Mouse (Mus musculus): ENCODE measurements around the gene Olfr30. TPM values are rescaled to one million over a fixed set of nuclear protein-coding genes. Genes with fewer than 3 reads are reported as not detected.

The Olfr30 gene
- polyA plus RNA-seq, 1 experiment from 2014 or later, result not detected

DNA sequence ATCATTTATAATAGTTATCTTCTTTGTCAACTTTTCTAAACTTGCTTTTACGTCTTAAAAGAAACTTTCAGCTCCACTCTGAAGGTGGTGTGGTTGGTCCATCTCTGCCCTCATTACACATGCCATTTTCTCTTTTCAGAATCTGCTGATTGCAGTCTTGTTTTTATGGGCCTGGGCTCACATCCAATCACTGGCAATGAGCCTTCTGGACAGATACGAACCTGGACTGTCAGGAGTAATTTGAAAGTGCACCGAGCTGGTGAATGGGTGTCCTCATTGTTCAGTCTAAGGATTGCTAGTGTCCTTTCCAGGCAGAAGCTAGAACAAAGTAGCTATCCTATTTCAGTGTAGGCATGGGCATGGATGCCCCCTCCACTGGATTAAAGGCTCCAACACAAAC, 54.0 kb downstream of the Olfr30 start:
- 83% methylated on average over 3 of the region's 3 CpGs for WGBS
- ATAC-seq (ENCODE audit: insufficient number of reproducible peaks, insufficient read depth, low FRiP score, low TSS enrichment), result no peak
- no peaks in the 10 kb centered on the region for H3K27me3 ChIP-seq
- no peak overlapping the region for H3K4me3 ChIP-seq
- H3K36me3 ChIP-seq, result no peaks in the 10 kb centered on the region
- H3K27ac ChIP-seq, result no peak overlapping the region
- no peak overlapping the region for H3K9ac ChIP-seq
- no peak overlapping the region for H3K4me2 ChIP-seq (replicated peaks)
- H3K9me3 ChIP-seq, result no peaks in the 10 kb centered on the region
- no peaks in the 10 kb centered on the region for H3K4me1 ChIP-seq

Other genes with a start within 250 kb of the Olfr30 start
- 0.08 TPM in 1 of 2 replicates, not detected in the other for gene 4930438A08Rik, start 187.5 kb downstream of the Olfr30 start, polyA plus RNA-seq (2016; fragmentation: Nextera tagmentation; extraction: Ambion mirVana)
- 27.4 and 29.7 TPM in 2 replicates for gene Zfp692, start 155.2 kb downstream of the Olfr30 start, polyA plus RNA-seq (2016; fragmentation: Nextera tagmentation; extraction: Ambion mirVana)
- gene Zfp672, start 131.9 kb downstream of the Olfr30 start, polyA plus RNA-seq (2016; fragmentation: Nextera tagmentation; extraction: Ambion mirVana), result 38.7 and 40.8 TPM in 2 replicates
- gene Sh3bp5l, start 131.5 kb downstream of the Olfr30 start, polyA plus RNA-seq (2016; fragmentation: Nextera tagmentation; extraction: Ambion mirVana), result 38.2 and 40.6 TPM in 2 replicates
- not detected in 2 replicates for gene Lypd8, start 83.2 kb downstream of the Olfr30 start, polyA plus RNA-seq (2016; fragmentation: Nextera tagmentation; extraction: Ambion mirVana)
- gene 1810065E05Rik, start 41.2 kb downstream of the Olfr30 start, polyA plus RNA-seq (2016; fragmentation: Nextera tagmentation; extraction: Ambion mirVana), result not detected in 2 replicates
- not detected in 2 replicates for gene Gm12253, start 29.7 kb downstream of the Olfr30 start, polyA plus RNA-seq (2016; fragmentation: Nextera tagmentation; extraction: Ambion mirVana)
- gene Lypd9, start 9.3 kb downstream of the Olfr30 start, polyA plus RNA-seq (2016; fragmentation: Nextera tagmentation; extraction: Ambion mirVana), result not detected in 2 replicates
- gene Olfr332, start 30.3 kb upstream of the Olfr30 start, polyA plus RNA-seq (2016; fragmentation: Nextera tagmentation; extraction: Ambion mirVana), result not detected in 2 replicates
- gene Olfr331, start 40.3 kb upstream of the Olfr30 start, polyA plus RNA-seq (2016; fragmentation: Nextera tagmentation; extraction: Ambion mirVana), result not detected in 2 replicates
- gene Olfr330, start 72.6 kb upstream of the Olfr30 start, polyA plus RNA-seq (2016; fragmentation: Nextera tagmentation; extraction: Ambion mirVana), result not detected in 2 replicates
- gene Olfr329-ps, start 84.2 kb upstream of the Olfr30 start, polyA plus RNA-seq (2016; fragmentation: Nextera tagmentation; extraction: Ambion mirVana), result not detected in 2 replicates
- 0.08 TPM in 1 of 2 replicates, not detected in the other for gene Olfr328, start 93.4 kb upstream of the Olfr30 start, polyA plus RNA-seq (2016; fragmentation: Nextera tagmentation; extraction: Ambion mirVana)
- not detected in 2 replicates for gene Olfr224, start 108.3 kb upstream of the Olfr30 start, polyA plus RNA-seq (2016; fragmentation: Nextera tagmentation; extraction: Ambion mirVana)
- not detected in 2 replicates for gene Olfr325, start 115.5 kb upstream of the Olfr30 start, polyA plus RNA-seq (2016; fragmentation: Nextera tagmentation; extraction: Ambion mirVana)
- gene Olfr324, start 132.8 kb upstream of the Olfr30 start, polyA plus RNA-seq (2016; fragmentation: Nextera tagmentation; extraction: Ambion mirVana), result not detected in 2 replicates
- not detected in 2 replicates for gene 2210407C18Rik, start 153.8 kb upstream of the Olfr30 start, polyA plus RNA-seq (2016; fragmentation: Nextera tagmentation; extraction: Ambion mirVana)
- gene Olfr323, start 168.2 kb upstream of the Olfr30 start, polyA plus RNA-seq (2016; fragmentation: Nextera tagmentation; extraction: Ambion mirVana), result not detected in 2 replicates
- gene Trim58, start 178.2 kb upstream of the Olfr30 start, polyA plus RNA-seq (2016; fragmentation: Nextera tagmentation; extraction: Ambion mirVana), result 0.26 and 0.60 TPM in 2 replicates
- not detected in 2 replicates for gene Olfr322, start 196.5 kb upstream of the Olfr30 start, polyA plus RNA-seq (2016; fragmentation: Nextera tagmentation; extraction: Ambion mirVana)
- not detected in 2 replicates for gene Olfr320, start 218.8 kb upstream of the Olfr30 start, polyA plus RNA-seq (2016; fragmentation: Nextera tagmentation; extraction: Ambion mirVana)
- gene Olfr319, start 236.9 kb upstream of the Olfr30 start, polyA plus RNA-seq (2016; fragmentation: Nextera tagmentation; extraction: Ambion mirVana), result not detected in 2 replicates